Mouse (Mus musculus): ENCODE measurements around the gene Vav3.

Gene Vav3

GRCm38 (mm10) chr3:109707786-109708460 lies 367.5 kb downstream of the Vav3 start:
- DNase-seq: no peak

GRCm38 (mm10) chr3:109711751-109712150 lies 371.3 kb downstream of the Vav3 start:
- DNase-seq: no peak

GRCm38 (mm10) chr3:109714476-109714875 lies 374.0 kb downstream of the Vav3 start:
- no peak for DNase-seq

GRCm38 (mm10) chr3:109721753-109722152 lies 381.3 kb downstream of the Vav3 start:
- no peak for DNase-seq

GRCm38 (mm10) chr3:109726776-109727175 lies 386.3 kb downstream of the Vav3 start:
- no peak for DNase-seq

- no peak for DNase-seq
Measured at GRCm38 (mm10) chr3:109731592-109732230, 391.3 kb downstream of the Vav3 start.

- no peak for DNase-seq
Measured at GRCm38 (mm10) chr3:109732327-109733182, 392.1 kb downstream of the Vav3 start.
